Mouse (Mus musculus) megakaryocyte, embryonic 14.5 days (primary cell): ENCODE data around the gene Plau. TPM values are rescaled to one million over a fixed set of nuclear protein-coding genes. Genes with fewer than 3 reads are reported as not detected.

Experiments
- H3K27me3 ChIP-seq: replicated peaks from 2 replicates; pipeline ENCODE3; 2012; ENCODE audit warnings: inconsistent platforms
- H3K36me3 ChIP-seq: replicated peaks from 2 replicates; pipeline ENCODE3; 2012; ENCODE audit warnings: low read length, inconsistent platforms, mixed read lengths
- H3K4me1 ChIP-seq: 2 replicates; pipeline ENCODE4 v1.6.1; 2012; ENCODE audit warnings: inconsistent platforms
- H3K4me3 ChIP-seq: replicated peaks from 2 replicates; pipeline ENCODE3; 2012; ENCODE audit warnings: moderate library complexity, mild to moderate bottlenecking, inconsistent platforms
- H3K9me3 ChIP-seq: 2 replicates; pipeline ENCODE4 v1.6.1; 2012; ENCODE audit warnings: inconsistent platforms
- FLI1 ChIP-seq: IDR thresholded peaks from 2 replicates; pipeline ENCODE4 v1.6.1; 2012; ENCODE audit warnings: low read length, inconsistent platforms, mixed read lengths
- GATA1 ChIP-seq: IDR thresholded peaks from 3 replicates; pipeline ENCODE4 v1.6.1; 2012; ENCODE audit warnings: mixed read lengths, low read length, inconsistent platforms, borderline replicate concordance
- polyA plus RNA-seq: library from polyadenylated mRNA; stranded (reverse); fragments of >175 nt; gene quantifications from 2 replicates; pipeline ENCODE4 v1.2.3, GENCODE M21; 2012; ENCODE audit warnings: low replicate concordance; ENCODE audit not compliant: insufficient read depth

Gene Plau
- polyA plus RNA-seq, 1 experiment = 0.35 TPM

DNA sequence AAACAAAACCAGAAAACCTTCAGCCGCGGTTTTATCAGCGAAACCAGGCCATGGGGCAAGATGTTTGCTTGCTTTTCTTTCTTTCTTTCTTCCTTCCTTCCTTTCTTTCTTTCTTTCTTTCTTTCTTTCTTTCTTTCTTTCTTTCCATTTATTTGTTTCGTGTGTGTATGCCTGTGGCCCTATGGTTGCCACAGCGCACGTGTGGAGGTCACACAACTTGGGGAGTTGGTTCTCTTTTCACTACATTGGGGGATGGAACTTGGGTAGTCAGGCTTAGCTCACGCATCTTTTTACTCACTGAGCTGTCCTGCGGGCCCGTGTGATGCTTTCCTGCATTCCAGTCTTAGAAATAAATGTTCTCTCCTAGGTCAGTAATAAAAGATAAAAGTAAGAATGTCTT is 41.9 kb upstream of the Plau start:
- Histone ChIP-seq H3K27me3 (no peaks in the 10 kb centered on the region), H3K4me3 (peak overlapping the region; percentile 98), H3K36me3 (peaks cover 30% of the 10 kb centered on the region), H3K9me3 (no peaks in the 10 kb centered on the region), H3K4me1 (peaks cover 77% of the 10 kb centered on the region)
- TF ChIP-seq FLI1 (no peak), GATA1 (no peak)

DNA sequence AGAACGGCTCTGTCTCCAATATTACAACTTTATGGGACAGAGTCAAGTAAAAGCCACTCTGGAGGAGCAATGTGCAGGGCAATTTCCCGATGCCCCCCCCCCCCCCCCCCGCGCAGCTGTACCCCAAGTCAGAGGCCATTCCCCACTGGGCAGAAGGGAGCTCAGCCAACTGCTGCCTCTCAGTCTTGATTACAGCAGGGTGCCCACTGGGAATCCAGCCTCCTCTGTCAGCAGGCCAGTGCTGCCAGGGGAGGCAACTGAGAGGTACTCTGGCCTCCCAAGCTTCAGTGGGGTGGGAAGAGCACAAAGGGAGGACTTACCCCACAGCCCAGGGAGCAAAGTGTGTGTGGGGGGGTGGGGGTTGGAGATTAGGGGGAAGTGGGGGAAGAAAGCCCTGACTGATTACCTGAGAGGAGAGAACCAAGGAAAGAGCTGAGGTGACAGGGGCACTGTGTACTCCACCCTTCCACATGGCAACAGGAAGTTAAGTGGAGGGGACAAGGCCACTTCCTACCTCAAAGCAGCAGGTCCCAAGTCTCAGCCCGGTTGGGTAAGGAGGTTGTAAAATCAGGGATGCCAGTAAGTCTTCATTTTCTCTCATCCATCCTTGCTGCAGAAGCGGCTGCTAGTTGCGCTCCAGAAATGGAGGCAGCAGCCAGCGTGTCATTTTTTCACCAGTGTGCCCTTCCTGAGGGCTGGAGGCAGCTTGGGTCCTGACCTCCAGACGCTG is 40.9 kb upstream of the Plau start:
- Histone ChIP-seq H3K27me3 (no peaks in the 10 kb centered on the region), H3K4me3 (peak overlapping the region; percentile 38), H3K9me3 (no peaks in the 10 kb centered on the region), H3K4me1 (peaks cover 67% of the 10 kb centered on the region), H3K36me3 (peaks cover 20% of the 10 kb centered on the region)
- TF ChIP-seq FLI1 = no peak
- no peak for TF ChIP-seq GATA1

DNA sequence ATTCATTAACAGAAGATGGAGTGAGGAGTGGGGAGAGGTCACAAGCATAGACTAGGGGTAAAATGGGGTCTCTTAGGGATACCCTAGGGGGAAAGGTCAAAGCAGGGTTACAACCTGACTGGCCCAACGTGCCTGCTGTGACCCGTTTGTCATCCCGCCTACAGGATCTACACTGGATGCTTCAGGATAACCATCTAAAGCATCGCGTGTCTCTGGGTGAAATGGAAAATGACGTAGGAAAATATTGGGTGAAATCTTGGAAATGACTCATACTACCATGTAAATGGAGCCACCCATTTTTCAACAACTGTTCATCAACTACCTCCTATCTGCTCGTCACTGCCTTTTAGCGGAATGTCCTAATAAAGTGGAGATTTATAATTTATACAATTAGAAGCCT is 40.3 kb upstream of the Plau start:
- Histone ChIP-seq H3K4me3 (no peak overlapping the region), H3K36me3 (peaks cover 15% of the 10 kb centered on the region), H3K9me3 (no peaks in the 10 kb centered on the region), H3K27me3 (no peaks in the 10 kb centered on the region), H3K4me1 (peaks cover 61% of the 10 kb centered on the region)
- TF ChIP-seq GATA1 (no peak), FLI1 (no peak)

DNA sequence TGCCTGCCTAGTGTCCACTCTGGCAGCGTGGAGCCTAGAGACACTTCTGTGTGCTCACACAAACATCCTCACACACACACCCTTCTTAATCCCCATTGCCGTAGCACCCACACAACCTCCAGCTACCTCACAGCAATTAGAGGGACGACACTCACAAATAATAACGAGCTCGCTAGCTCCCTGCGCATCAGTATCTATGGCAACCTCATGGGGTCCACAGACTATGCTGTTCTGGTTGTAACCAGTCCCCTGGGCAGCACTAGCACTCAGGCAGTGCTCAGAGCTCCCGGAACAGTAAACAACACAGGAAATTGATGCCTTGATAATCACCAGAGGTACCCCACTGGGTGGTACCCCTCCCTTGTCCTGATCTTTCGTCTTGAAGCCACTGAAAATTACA is 39.8 kb upstream of the Plau start:
- no peaks in the 10 kb centered on the region for H3K9me3 ChIP-seq
- no peaks in the 10 kb centered on the region for H3K27me3 ChIP-seq
- no peak overlapping the region for H3K4me3 ChIP-seq
- peaks cover 56% of the 10 kb centered on the region for H3K4me1 ChIP-seq
- TF ChIP-seq GATA1 = no peak
- no peak for TF ChIP-seq FLI1
- peaks cover 10% of the 10 kb centered on the region for H3K36me3 ChIP-seq

DNA sequence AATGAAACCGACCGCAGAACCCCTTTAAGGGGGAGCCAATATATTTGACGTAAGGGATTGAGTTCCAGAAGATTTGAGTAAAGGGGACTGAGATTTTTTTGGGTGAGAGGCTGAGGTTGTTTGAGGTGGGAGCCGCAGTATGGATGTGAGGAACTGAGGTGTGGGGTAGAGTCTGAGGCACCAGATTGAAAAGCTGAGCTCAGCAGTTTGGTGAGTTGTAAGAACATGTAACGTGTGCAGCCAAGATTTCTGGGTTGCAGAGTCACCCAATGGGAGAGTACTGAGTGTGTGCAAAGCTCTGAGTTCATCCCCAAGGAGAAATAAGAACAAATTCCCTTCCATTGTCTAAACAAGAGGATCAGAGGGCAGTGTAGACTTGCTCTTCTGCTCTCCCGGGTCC is 38.2 kb upstream of the Plau start:
- no peak overlapping the region for H3K4me3 ChIP-seq
- no peaks in the 10 kb centered on the region for H3K9me3 ChIP-seq
- TF ChIP-seq GATA1 (no peak), FLI1 (no peak)
- H3K4me1 ChIP-seq = peaks cover 41% of the 10 kb centered on the region
- H3K36me3 ChIP-seq = no peaks in the 10 kb centered on the region
- no peaks in the 10 kb centered on the region for H3K27me3 ChIP-seq

DNA sequence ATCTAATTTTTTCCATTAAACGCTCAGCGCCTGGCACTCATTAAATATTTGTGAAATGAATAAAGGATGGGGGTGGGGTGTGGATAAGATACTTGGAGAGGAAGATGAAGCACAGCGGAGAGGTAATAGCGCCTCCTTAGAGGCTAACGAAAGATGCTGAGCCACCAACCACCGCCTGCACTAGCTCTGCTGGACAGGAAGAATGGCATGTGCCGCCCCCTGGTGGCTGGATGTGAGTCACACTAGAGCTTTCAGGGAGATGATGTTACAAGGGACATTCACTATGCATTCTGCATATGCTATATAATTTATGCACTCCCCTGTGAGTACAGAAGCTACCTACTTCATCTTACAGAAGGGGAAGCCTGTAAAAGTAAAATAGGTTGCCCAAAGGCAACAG is 37.7 kb upstream of the Plau start:
- Histone ChIP-seq H3K4me1 (peaks cover 45% of the 10 kb centered on the region), H3K36me3 (no peaks in the 10 kb centered on the region), H3K4me3 (peak overlapping the region; percentile 57), H3K27me3 (no peaks in the 10 kb centered on the region), H3K9me3 (no peaks in the 10 kb centered on the region)
- TF ChIP-seq GATA1 (no peak), FLI1 (no peak)

DNA sequence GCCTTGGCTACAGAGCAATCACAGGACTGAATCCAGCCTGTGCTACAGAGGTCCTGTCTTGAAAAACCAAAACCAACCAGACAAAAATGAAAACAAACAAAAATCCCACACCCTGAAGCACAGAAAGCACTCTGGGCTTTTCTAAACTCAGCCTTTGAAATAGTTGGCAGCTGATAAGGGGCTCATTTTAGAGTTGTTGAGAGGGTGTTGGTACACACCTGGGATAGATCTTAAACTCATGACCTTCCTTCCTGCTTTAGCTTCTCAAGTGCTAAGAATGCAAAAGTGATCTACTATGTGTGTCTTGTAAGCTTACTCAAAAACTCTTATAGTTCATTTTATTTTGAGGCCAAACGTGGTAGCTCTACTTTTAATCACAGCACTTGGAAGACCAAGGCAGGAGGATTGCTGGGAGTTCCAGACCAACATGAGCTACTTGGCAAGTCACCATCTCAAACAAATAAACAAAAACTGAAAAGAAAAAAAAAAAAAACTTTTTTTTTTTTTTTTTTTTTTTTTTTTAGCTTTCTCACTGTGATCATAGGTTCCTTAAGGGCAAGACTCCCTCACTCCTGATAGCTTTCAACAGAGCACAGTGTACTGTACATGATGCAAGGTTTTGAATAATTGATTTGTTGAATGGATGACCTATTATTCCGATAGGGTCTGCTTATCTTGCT is 33.4 kb upstream of the Plau start:
- Histone ChIP-seq H3K9me3 (no peaks in the 10 kb centered on the region), H3K4me1 (peaks cover 40% of the 10 kb centered on the region), H3K27me3 (peaks cover 10% of the 10 kb centered on the region), H3K4me3 (peak overlapping the region; percentile 50), H3K36me3 (no peaks in the 10 kb centered on the region)
- TF ChIP-seq FLI1 = no peak
- no peak for TF ChIP-seq GATA1

DNA sequence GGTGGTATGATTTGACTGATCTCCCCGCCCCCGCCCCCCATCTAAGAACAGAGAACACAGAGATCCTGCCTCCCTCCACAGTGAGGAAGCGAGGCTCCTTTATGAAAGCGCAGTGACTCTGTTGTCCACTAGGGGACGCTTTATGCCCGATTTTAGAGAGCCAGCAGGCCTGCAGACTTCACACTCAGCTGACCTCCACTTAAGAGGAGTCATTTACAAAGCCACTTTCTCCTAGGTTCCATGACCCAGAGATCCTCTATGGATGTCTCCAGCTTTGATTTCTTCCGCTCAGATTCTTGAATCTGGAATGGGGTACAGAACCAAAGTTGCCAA is 32.9 kb upstream of the Plau start:
- Histone ChIP-seq H3K4me3 (peak overlapping the region; percentile 50), H3K9me3 (no peaks in the 10 kb centered on the region), H3K27me3 (peaks cover 10% of the 10 kb centered on the region), H3K36me3 (no peaks in the 10 kb centered on the region), H3K4me1 (peaks cover 35% of the 10 kb centered on the region)
- TF ChIP-seq FLI1 (no peak), GATA1 (no peak)

DNA sequence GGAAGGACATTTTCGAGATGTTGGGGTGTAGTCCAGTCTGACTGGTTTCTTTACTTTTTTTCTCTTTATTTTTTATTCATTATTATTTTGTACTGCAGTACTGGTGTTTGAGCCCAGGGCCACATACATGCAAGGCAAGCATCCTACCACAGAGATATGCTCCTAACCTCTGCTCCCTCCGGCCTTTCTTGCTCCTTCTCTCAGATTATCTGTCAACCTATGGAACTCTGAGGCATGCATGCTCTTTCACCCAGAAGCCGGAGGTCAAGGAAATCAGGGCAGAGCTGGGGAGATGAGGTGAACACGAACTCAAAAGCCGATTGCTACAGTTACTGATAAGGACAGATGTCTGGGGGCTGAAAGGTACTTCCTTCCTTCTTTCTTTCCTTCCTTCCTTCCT is 32.0 kb upstream of the Plau start:
- Histone ChIP-seq H3K36me3 (no peaks in the 10 kb centered on the region), H3K9me3 (no peaks in the 10 kb centered on the region), H3K4me1 (peaks cover 34% of the 10 kb centered on the region), H3K4me3 (no peak overlapping the region), H3K27me3 (peaks cover 14% of the 10 kb centered on the region)
- no peak for TF ChIP-seq FLI1
- no peak for TF ChIP-seq GATA1

DNA sequence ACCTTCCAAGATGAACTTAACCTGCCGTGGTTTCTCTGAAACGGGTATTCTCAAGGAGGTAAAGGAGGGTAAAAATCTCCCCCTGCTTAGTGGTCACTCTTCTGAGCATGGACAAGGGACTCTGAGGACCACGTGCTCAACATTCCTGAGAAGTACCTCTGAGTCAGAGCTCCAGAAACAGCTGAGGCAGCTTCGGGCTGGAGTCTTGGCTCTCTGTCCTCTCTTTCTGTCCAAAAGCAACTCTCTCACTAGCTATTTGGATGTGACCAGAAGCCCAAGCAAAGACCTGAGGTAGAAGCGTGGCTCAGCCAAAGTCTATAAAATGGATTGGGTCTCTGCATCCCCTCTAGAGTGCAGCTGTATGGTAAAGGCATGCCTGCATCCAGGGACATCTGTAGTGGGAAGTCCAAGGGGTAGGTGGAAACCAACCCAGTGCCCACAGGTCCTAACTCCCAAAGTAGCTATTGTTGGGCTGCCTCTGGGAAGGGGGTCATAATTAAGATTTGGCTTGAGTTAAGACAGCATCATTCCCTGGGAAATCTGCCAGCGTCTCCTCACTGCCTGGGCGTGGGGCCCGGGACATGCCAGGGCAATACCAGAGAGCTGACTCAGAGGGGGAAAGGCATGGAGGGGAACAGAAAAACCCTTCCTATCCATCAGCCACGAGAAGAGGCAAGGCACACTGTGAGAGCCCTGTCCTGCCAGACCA is 31.3 kb upstream of the Plau start:
- Histone ChIP-seq H3K4me1 (peaks cover 40% of the 10 kb centered on the region), H3K4me3 (no peak overlapping the region), H3K9me3 (no peaks in the 10 kb centered on the region), H3K27me3 (peaks cover 15% of the 10 kb centered on the region), H3K36me3 (no peaks in the 10 kb centered on the region)
- TF ChIP-seq GATA1 = no peak
- no peak for TF ChIP-seq FLI1
